Mouse (Mus musculus) brain, embryonic 14.5 days (tissue): ENCODE measurements around the gene Rab11fip4.

ENCODE experiments used
- CTCF ChIP-seq: fragments of 200-500 bp; IDR thresholded peaks from 2 replicates; pipeline ENCODE4 v1.5.1; 2012; ENCODE audit warnings: inconsistent platforms, mild to moderate bottlenecking, moderate library complexity, borderline replicate concordance; ENCODE audit not compliant: insufficient read depth, insufficient read length; ENCODE audit errors: extremely low read depth
- POLR2A ChIP-seq: fragments of 200-500 bp; IDR thresholded peaks from 2 replicates; pipeline ENCODE4 v1.6.1; 2012; ENCODE audit warnings: mild to moderate bottlenecking, inconsistent platforms, borderline replicate concordance; ENCODE audit not compliant: poor library complexity, insufficient read depth, insufficient read length, severe bottlenecking; ENCODE audit errors: extremely low read depth

- TF ChIP-seq CTCF (no peak), POLR2A (no peak)
Measured at GRCm38 (mm10) chr11:79738725-79739558, 147.9 kb downstream of the Rab11fip4 start.
